Mouse (Mus musculus): ENCODE measurements around the gene Ccnd3. TPM values are rescaled to one million over a fixed set of nuclear protein-coding genes. Genes with fewer than 3 reads are reported as not detected.
"Not testable (repeated sequence)": the region's sequence is repeated elsewhere in the genome, so short reads cannot be mapped to it uniquely, and the experiment has no call there.

The Ccnd3 gene
- polyA plus RNA-seq, 1 experiment = 148 TPM

DNA sequence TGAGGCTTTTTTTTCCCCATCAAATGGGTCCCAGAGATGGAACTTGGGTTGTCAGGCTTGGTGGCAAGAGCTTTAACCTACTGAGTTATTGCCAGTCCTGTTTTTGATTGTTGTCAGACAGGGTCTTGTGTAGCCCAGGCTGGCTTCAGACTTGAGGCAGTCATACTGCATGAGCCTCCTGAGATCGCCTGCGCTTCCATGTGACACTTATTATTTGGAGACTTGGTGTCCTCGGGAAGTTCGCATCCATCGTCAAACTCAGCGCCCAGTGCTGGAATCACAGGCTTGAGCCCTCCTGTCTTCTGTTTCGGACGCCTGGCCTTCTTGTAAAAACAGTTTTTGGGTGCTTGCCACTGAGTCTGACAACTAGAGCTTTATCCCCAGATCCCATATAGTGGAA is 111.3 kb downstream of the Ccnd3 start:
- Histone ChIP-seq H3K4me1 (ENCODE audit: control insufficient read depth, insufficient read depth, low read length) (peaks cover 4% of the 10 kb centered on the region; the same call in 1 of the 2 replicates), H3K27ac (ENCODE audit: insufficient read depth, low read depth, low read length) (no peak overlapping the region), H3K4me3 (ENCODE audit: insufficient read depth, low read depth, low read length) (no peak overlapping the region), H3K27me3 (replicated peaks; ENCODE audit: control insufficient read depth, insufficient read depth, low read length) (no peaks in the 10 kb centered on the region), H3K36me3 (ENCODE audit: control insufficient read depth, insufficient read depth, low read length) (no peaks in the 10 kb centered on the region; the same call in 1 of the 2 replicates)
- no peak for TF ChIP-seq CTCF (conservative IDR thresholded peaks at IDR 0.05; ENCODE audit: insufficient read depth, insufficient read length, low read depth, low read length)
- TF ChIP-seq POLR2A (IDR thresholded peaks at IDR 0.05; ENCODE audit: low read depth, low read length) = no peak
- WGBS = 91% methylated on average over 8 of the region's 8 CpGs
- no peak for DNase-seq

DNA sequence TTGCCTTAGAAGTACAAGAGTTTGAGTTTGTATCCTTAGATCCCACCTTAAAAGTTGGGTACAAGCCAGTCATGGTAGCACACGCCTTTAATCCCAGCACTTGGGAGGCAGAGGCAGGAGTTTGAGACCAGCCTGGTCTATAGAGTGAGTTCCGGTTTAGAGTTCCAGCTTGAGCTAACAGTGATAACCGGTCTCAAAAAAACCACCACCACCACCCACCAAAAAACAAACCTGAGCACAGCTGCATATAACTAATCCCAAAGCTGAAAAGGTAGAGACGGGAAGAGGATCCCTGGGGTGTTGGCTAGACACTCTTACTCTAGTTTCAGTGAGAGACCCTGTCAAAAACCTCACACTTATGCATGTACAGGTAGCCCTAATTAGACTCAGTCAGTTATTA is 111.8 kb downstream of the Ccnd3 start:
- 92% methylated on average over 4 of the region's 4 CpGs for WGBS
- Histone ChIP-seq H3K27me3 (replicated peaks; ENCODE audit: control insufficient read depth, insufficient read depth, low read length) (no peaks in the 10 kb centered on the region), H3K36me3 (ENCODE audit: control insufficient read depth, insufficient read depth, low read length) (no peaks in the 10 kb centered on the region; the same call in 1 of the 2 replicates), H3K27ac (ENCODE audit: insufficient read depth, low read depth, low read length) (no peak overlapping the region), H3K4me1 (ENCODE audit: control insufficient read depth, insufficient read depth, low read length) (peaks cover 4% of the 10 kb centered on the region; the same call in 1 of the 2 replicates), H3K4me3 (ENCODE audit: insufficient read depth, low read depth, low read length) (no peak overlapping the region)
- no peak for TF ChIP-seq POLR2A (IDR thresholded peaks at IDR 0.05; ENCODE audit: low read depth, low read length)
- TF ChIP-seq CTCF (conservative IDR thresholded peaks at IDR 0.05; ENCODE audit: insufficient read depth, insufficient read length, low read depth, low read length) = no peak
- no peak for DNase-seq

- Histone ChIP-seq H3K36me3 (ENCODE audit: control insufficient read depth, insufficient read depth, low read length) (no peaks in the 10 kb centered on the region; the same call in none of the 2 replicates), H3K4me1 (ENCODE audit: control insufficient read depth, insufficient read depth, low read length) (no peaks in the 10 kb centered on the region), H3K27me3 (replicated peaks; ENCODE audit: control insufficient read depth, insufficient read depth, low read length) (no peaks in the 10 kb centered on the region), H3K27ac (ENCODE audit: insufficient read depth, low read depth, low read length) (no peak overlapping the region), H3K4me3 (ENCODE audit: insufficient read depth, low read depth, low read length) (no peak overlapping the region)
- DNase-seq = no peak
- TF ChIP-seq CTCF (conservative IDR thresholded peaks at IDR 0.05; ENCODE audit: insufficient read depth, insufficient read length, low read depth, low read length) (no peak), POLR2A (IDR thresholded peaks at IDR 0.05; ENCODE audit: low read depth, low read length) (no peak)
- 90% methylated on average over 9 of the region's 9 CpGs for WGBS
Observed at GRCm38 (mm10) chr17:47617605-47618307, 112.9 kb downstream of the Ccnd3 start.

GRCm38 (mm10) chr17:47618556-47619311 is 113.9 kb downstream of the Ccnd3 start:
- H3K4me1 ChIP-seq (ENCODE audit: control insufficient read depth, insufficient read depth, low read length) = no peaks in the 10 kb centered on the region
- no peak for DNase-seq

GRCm38 (mm10) chr17:47622912-47623554 is 118.2 kb downstream of the Ccnd3 start:
- 92% methylated on average over 14 of the region's 14 CpGs for WGBS
- Histone ChIP-seq H3K4me1 (ENCODE audit: control insufficient read depth, insufficient read depth, low read length) (no peaks in the 10 kb centered on the region), H3K27ac (ENCODE audit: insufficient read depth, low read depth, low read length) (no peak overlapping the region), H3K4me3 (ENCODE audit: insufficient read depth, low read depth, low read length) (no peak overlapping the region), H3K36me3 (ENCODE audit: control insufficient read depth, insufficient read depth, low read length) (no peaks in the 10 kb centered on the region; the same call in none of the 2 replicates), H3K27me3 (replicated peaks; ENCODE audit: control insufficient read depth, insufficient read depth, low read length) (no peaks in the 10 kb centered on the region)
- DNase-seq = no peak
- no peak for TF ChIP-seq CTCF (conservative IDR thresholded peaks at IDR 0.05; ENCODE audit: insufficient read depth, insufficient read length, low read depth, low read length)
- no peak for TF ChIP-seq POLR2A (IDR thresholded peaks at IDR 0.05; ENCODE audit: low read depth, low read length)

More at GRCm38 (mm10) chr17:47618556-47619311, 113.9 kb downstream of the Ccnd3 start:
- WGBS = 88% methylated on average over 13 of the region's 13 CpGs
- H3K27ac ChIP-seq (ENCODE audit: insufficient read depth, low read depth, low read length) = no peak overlapping the region
- no peaks in the 10 kb centered on the region; the same call in none of the 2 replicates for H3K36me3 ChIP-seq (ENCODE audit: control insufficient read depth, insufficient read depth, low read length)
- no peak overlapping the region for H3K4me3 ChIP-seq (ENCODE audit: insufficient read depth, low read depth, low read length)
- TF ChIP-seq CTCF (conservative IDR thresholded peaks at IDR 0.05; ENCODE audit: insufficient read depth, insufficient read length, low read depth, low read length) (no peak), POLR2A (IDR thresholded peaks at IDR 0.05; ENCODE audit: low read depth, low read length) (no peak)
- no peaks in the 10 kb centered on the region for H3K27me3 ChIP-seq (replicated peaks; ENCODE audit: control insufficient read depth, insufficient read depth, low read length)

DNA sequence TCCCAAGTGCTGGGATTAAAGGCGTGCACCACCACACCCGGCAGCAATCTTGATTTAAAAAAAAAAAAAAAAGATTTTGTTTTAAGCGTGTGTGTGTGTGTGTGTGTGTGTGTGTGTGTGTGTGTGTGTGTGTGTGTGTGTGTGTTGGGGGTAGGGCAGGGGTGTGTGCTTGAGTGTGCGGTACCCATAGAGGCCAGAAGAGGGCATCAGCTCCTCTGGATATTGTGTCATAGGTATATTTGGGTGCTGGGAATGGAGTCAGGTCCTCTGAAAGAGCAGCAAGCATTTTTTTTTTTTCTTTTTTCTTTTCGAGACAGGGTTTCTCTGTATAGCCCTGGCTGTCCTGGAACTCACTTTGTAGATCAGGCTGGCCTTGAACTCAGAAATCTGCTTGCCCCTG is 119.7 kb downstream of the Ccnd3 start:
- H3K4me3 ChIP-seq (ENCODE audit: insufficient read depth, low read depth, low read length); H3K4me1 ChIP-seq (ENCODE audit: control insufficient read depth, insufficient read depth, low read length); H3K27me3 ChIP-seq (replicated peaks; ENCODE audit: control insufficient read depth, insufficient read depth, low read length); H3K27ac ChIP-seq (ENCODE audit: insufficient read depth, low read depth, low read length); DNase-seq; H3K36me3 ChIP-seq (ENCODE audit: control insufficient read depth, insufficient read depth, low read length): not testable (repeated sequence)
- WGBS = 87% methylated on average over 5 of the region's 5 CpGs

- no peak for TF ChIP-seq POLR2A (IDR thresholded peaks at IDR 0.05; ENCODE audit: low read depth, low read length)
- TF ChIP-seq CTCF (conservative IDR thresholded peaks at IDR 0.05; ENCODE audit: insufficient read depth, insufficient read length, low read depth, low read length) = no peak
- no peaks in the 10 kb centered on the region; the same call in 1 of the 2 replicates for H3K4me1 ChIP-seq (ENCODE audit: control insufficient read depth, insufficient read depth, low read length)
- H3K27me3 ChIP-seq (replicated peaks; ENCODE audit: control insufficient read depth, insufficient read depth, low read length) = no peaks in the 10 kb centered on the region
- no peak for DNase-seq
- no peak overlapping the region for H3K27ac ChIP-seq (ENCODE audit: insufficient read depth, low read depth, low read length)
- no peaks in the 10 kb centered on the region; the same call in none of the 2 replicates for H3K36me3 ChIP-seq (ENCODE audit: control insufficient read depth, insufficient read depth, low read length)
- WGBS = 83% methylated on average over 2 of the region's 2 CpGs
- no peak overlapping the region for H3K4me3 ChIP-seq (ENCODE audit: insufficient read depth, low read depth, low read length)
Observed at GRCm38 (mm10) chr17:47625088-47625487, 120.2 kb downstream of the Ccnd3 start.
